Mouse (Mus musculus): Measurements from ENCODE around the gene Ssh2. TPM values are rescaled to one million over a fixed set of nuclear protein-coding genes. Genes with fewer than 3 reads are reported as not detected.

Ssh2 gene
- total RNA-seq, 4 experiments from 2014 or later = 64.4 to 77.0 (median 70.7) TPM

DNA sequence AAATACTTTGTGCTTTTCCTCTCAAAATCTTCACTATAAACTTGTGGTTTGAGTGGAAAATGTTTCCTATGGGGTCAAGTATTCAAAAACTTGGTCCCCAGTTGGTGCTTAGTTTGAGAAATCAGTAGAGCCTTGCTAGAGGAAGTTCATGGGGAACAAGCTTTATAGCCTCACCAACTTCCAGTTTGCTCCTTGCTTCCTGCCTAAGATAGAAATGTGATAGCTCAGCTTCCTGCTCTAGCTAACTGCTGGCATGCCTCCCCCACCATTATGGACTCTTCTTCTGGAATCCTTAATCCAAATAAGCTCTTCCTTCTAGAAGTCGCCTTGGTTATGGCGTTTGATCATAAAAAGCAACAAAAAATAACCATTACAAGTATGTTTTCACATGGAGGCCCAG lies 190.2 kb downstream of the Ssh2 start:
- DNase-seq (ENCODE audit: low spot score) = no peak

DNA sequence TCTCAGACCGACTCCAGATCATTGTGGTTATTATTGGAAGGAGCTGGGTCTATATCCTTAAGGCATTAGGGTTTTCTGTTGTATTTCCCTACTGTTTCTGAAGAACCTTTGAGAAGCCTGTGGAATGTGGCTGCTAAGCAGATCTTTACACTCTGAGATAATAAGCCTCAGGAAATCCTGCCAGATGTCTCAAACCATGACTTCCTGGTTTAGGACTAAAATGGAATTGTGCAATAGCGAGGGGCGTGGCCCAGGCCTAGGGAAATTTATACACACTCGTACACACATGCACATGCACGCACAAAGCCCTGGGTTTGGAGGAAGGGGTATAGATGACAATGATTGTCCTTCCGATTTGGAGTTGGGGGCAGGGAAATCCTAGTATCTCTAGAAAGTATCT lies 193.8 kb downstream of the Ssh2 start:
- DNase-seq (ENCODE audit: low spot score) = peak; percentile 87

DNA sequence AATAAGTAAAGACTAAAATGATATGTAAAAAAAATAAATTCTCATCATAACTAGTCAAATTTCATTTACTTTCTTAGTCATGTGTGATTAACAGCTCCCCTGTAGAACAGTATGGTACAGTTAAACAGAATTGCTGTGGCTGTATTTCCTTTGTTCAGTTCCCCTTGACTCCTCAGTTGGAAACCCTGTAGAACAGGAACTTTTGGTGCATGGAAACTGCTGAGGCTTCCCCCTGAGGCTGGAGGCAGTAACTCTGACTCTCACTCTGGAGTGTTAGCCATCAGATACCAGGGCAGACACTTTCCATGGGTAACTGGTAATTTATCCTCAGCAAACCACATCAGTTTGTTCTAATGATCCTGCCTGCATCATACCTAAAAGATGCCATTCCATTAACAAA lies 195.2 kb downstream of the Ssh2 start:
- no peak for DNase-seq (ENCODE audit: low spot score)

DNA sequence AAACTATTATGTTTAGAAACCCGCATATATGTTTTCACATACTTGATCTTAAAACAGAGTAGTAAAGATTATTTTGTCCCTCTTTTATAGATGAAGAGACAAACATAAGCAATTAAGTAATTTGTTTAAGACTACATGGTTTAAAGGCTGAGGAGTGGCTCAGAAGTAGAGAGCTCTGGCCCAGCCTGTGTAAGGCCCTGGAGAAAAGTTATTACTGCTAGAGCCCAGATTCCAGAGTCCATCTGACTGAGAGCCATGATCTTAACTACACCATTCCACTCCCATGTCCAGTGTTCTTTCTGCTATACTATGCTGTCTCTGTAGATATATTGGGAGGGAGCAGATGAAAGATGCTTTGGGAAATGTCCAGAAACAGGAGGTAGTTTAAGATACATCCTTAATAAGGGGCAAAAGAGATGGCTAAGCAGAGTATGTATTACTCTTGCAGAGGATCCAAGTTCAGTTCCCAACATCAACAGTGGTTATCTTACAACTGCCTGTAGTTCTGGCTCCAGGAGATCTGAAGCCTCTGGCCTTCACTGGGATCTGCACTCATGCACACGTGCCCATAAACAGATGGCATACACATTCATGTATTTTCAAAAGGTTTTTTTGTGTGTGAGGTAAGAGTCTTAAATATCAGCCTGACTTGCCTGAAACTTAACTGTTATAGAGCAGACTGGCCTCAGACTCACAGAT lies 198.2 kb downstream of the Ssh2 start:
- no peak for DNase-seq (ENCODE audit: low spot score)

DNA sequence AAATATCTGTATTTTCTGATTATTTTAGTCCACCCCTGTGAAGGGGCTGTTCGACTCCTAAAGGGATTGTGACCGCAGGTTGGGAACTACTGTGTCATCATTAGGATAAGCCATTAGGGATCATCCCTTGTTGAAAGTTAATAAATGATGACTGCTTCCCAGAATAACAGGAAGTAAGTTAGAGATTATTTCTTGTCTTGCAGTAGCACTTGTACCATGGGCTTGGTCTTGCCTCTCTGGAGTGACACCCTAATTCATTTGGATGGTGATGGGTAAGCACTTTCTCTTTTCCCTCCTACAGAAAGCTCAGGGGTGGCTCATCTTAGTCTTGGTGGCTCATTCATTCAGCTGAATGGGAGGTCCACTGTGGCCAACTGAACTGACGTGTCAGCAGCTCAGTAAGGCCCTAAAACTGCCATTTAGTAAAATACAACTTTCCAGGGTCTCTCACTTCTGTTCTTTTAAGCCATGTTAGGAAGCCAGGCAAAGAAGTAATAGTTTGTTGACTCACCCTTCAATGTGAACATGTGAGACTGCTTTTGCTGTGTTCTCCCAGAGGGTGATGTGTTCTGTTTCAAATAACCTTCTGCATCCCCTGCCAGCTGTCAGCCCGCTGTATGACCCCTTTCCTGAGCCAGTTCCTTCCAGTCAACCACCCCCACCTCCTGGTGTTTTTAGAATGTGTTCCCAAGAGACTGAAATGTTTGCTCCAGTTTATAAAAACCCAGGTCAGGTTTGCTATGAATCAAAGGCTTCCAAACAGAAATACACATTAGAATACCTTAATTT lies 200.3 kb downstream of the Ssh2 start:
- peak; percentile 73 for DNase-seq (ENCODE audit: low spot score)

DNA sequence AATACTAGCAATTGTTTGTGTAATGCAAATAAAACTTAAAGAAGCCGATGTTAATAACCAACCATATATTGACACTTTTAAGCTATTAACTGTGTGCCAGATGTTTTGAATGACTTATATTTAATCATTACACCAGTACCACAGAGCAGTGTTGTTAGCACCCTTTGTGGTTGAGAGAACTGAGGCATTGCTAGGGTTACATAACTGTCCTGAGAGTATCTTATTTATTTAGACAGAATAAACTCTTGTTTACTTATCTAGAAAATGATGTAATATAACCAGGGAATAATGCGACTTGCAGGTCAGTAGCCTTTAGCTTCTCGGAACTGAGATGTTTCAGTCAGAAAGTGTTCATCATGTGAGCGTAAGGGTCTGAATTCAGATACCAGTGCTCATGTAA lies 201.9 kb downstream of the Ssh2 start:
- DNase-seq (ENCODE audit: low spot score) = no peak

DNA sequence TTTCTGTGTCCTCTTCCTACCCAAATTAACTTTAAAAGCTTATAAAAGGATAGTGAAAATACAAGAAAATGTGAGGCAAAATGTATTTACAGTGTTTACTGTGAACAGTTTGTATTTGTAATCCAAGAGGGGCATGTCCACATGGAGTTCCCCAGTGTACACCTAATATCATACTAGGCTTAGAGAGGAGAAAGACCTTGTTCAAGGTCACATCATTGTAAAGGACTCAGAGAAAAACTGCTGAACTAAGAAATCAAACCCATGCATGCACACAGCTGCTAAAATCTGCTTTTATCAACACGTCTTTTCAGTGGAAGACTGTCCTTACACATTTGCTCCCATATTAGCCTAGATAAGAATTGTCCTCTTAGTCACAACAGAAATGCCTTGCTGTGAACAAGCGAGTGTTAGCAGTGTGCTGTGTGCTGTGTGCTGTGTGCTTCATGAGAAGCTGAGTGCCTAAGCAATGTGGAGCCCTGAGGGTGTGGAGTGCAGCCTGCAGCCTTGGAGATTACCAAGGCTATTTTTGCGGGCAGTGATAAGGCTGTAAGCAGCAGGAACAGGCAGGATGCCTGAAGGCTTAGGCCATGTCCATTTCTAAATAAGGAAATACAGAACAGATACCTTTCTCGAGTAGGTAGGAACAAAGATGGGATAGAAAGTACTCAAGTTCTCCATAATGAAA lies 207.2 kb downstream of the Ssh2 start:
- DNase-seq (ENCODE audit: low spot score) = no peak

DNA sequence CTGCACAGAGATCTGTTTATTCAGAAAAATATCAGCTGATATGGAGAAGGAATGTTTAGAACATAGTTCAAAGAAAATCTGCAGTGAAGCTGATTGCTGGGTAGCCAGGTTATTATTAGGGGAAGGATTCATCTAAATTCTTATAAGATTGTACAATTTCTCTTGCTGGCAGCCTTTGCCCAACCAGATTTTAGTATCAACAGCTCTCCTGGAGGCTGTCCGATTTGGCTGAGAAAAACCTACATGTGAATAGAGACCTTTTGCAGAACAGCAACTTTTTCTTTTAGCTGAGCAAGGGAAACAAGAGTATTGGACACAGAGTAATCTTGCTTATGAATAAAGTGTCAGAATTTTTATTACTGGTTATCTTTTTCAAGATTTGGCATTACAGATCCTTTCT lies 212.4 kb downstream of the Ssh2 start:
- no peak for DNase-seq (ENCODE audit: low spot score)

DNA sequence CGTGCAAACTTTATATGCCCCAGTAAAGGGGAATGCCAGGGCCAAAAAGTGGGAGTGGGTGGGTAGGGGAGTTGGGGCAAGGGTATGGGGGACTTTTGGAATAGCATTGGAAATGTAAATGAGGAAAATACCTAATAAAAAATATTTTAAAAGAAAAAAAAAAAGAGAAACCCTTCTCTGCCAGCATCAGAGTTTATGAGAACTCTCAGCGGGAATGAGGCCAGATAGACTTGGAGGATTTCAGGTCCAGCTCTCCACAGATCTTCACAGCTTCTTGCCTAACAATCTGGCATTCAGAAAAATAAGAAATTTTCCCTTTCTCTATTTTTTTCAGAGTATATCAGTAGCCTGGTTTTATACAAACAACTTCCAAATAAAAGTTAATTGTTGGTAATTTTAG lies 220.9 kb downstream of the Ssh2 start:
- no peak for DNase-seq (ENCODE audit: low spot score)

DNA sequence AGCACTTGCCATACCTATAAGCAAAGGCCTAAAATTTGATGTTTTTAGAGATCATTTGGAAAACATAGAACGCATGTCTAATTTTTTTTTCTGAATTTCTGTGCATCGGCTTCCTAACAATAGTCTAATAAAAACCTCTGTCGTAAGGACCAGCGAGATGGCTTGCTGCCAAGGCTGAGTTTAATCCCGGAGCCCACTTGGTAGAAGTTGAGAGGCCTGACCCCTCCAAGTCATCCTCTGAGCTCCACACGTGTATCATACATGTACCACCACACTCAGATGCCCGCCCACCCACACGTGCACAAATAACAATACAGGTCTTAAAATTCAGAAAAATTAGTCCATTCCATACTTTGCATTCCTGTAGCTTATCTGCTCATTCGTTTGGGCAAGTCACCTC lies 224.0 kb downstream of the Ssh2 start:
- no peak for DNase-seq (ENCODE audit: low spot score)

DNA sequence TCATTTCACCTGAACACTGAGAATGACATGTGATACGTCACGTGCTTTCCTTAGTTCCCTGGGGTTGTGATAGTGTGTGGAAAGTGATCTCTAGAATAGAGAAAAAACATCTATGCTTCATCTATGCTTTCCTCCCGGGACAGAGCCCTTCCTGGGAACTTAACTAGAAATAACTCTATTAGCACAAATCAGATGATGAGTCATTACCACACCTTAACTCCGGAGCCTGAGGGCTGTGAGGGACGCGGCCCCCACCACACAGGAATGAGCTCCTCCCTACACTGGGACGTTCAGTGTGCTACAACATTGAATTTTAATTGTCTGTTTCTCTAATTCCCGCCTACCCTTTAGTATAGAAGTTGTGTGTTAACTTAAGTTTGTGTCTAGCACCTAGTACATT lies 224.9 kb downstream of the Ssh2 start:
- no peak for DNase-seq (ENCODE audit: low spot score)

DNA sequence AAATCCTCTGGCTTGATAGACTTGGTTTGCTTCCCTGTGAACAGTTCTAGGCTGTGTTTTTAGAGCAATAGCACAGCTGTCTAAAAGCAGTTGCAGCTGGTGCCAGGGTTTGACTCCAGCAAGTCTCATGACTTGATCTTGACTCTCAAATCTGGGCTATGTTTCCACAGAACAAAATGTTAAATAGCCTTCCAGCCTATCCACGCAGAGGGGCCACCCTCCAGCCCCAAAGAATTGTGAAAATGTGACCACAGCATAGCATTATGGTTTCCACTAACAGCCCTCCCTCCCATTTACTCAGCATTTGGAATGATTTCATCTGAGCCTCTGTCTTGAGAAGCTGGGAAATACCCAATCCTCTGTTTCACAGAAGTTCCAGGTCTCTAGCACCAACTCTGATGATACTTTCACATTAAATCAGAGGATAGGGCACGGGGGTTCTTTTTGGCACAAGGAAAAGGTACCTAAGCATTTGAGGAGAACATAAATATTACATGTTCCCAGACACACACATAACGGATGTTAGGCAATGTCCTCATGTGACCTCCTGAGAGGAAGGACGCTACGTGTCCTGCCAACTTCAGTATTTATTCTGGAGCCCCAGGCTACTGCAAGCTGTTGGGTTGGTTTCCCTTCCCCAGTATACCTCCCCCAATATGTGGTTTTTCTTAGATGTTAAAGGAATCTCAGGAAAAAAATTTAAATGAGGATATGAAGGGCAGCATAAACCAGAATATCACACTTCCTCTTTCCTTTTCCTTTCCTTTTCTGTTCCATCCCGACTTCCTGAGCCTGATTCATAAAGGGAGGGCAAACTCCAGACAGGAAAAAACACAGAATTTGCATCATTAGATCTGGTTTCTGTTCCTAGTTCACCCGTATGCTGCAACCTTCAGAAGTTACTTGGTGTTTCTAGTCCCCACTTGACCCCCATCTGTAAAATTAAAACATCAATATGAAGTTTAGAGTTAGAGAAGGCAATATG lies 226.4 kb downstream of the Ssh2 start:
- peak; percentile 91 for DNase-seq (ENCODE audit: low spot score)

DNA sequence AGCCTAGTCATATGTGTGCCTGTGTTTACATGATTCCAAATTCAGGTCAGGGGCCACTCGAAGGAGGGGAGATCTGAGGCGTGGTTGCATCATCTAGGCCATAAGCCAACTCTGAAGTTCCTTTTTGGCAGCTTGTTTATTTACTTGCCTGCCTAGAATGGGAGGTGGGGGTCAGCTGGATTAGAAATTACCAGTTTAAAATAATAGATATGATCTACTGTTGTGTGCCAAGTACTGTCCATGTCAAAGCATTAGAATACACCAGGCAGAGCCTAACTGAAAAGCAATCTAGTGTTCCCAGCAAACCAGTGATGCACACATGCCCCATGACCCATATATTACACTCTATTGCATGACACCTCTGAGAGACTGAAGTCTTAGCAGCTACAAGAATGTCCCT lies 228.9 kb downstream of the Ssh2 start:
- peak; percentile 90 for DNase-seq (ENCODE audit: low spot score)

DNA sequence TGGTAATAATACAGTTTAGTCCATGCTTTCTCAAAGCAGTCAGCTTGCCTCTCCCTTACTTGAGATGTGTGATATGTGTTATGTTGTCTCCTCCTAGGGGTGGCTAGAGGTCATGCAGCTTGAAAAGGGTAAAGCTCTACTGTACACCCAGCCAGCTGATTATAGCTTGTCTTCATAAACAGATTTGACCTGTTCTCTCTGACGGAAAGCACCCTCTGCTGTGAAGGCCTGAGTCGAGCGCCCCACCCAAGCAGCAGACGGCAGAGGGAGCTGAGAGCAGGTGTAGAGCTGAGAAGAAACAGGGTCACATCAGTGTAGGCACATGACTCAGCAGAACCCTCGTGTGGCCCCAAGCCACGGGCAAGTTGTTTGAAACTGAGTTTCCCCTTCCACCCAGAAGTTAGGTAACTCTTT lies 230.5 kb downstream of the Ssh2 start:
- peak; percentile 87 for DNase-seq (ENCODE audit: low spot score)

DNA sequence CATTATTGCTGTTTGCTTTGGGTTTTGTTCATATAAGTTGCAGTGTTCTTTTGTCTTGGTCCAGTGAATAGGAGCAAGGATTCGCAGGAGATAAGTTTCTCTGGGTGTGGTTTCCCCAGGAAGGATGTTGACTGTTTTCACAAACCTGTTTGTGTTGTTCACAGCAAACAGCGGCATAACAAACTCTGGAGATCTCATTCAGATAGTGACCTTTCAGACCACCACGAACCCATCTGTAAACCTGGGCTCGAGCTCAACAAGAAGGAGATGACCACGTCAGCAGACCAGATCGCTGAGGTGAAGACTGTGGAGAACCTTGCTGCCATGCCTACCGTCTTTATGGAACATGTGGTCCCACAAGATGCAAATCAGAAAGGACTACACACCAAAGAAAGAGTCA lies 233.1 kb downstream of the Ssh2 start:
- DNase-seq (ENCODE audit: low spot score) = no peak

DNA sequence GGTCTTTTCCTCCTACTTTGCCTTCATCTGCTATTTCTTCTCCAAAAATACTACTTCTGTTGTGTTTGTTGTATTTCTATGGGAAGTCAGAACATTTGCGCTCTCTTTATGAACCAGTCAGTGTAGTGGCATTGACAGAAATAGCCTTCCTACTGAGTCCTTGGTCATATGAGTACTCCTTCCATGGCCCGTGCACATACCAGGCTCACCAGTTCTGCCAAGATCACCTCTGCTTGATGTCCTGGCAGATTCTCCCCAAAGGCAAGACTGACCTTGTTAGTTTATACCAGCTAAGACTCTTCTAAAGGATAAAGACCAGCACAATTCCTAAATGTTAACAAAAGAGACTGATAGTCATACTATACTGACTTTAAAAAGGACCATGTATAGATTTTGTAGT lies 235.6 kb downstream of the Ssh2 start:
- no peak for DNase-seq (ENCODE audit: low spot score)

DNA sequence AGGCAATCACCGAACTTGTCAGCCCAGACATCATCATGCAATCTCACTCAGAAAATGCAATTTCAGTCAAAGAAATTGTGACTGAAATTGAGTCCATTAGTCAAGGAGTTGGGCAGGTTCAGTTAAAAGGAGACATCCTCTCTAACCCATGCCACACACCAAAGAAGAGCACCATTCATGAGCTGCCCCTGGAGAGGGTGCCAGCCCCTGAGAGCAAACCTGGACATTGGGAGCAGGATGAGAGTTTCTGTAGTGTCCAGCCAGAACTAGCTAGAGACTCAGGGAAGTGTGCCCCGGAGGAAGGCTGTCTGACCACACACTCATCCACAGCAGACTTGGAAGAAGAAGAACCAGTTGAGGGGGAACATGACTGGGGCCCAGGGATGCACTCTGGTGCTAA lies 237.3 kb downstream of the Ssh2 start:
- DNase-seq (ENCODE audit: low spot score) = no peak

DNA sequence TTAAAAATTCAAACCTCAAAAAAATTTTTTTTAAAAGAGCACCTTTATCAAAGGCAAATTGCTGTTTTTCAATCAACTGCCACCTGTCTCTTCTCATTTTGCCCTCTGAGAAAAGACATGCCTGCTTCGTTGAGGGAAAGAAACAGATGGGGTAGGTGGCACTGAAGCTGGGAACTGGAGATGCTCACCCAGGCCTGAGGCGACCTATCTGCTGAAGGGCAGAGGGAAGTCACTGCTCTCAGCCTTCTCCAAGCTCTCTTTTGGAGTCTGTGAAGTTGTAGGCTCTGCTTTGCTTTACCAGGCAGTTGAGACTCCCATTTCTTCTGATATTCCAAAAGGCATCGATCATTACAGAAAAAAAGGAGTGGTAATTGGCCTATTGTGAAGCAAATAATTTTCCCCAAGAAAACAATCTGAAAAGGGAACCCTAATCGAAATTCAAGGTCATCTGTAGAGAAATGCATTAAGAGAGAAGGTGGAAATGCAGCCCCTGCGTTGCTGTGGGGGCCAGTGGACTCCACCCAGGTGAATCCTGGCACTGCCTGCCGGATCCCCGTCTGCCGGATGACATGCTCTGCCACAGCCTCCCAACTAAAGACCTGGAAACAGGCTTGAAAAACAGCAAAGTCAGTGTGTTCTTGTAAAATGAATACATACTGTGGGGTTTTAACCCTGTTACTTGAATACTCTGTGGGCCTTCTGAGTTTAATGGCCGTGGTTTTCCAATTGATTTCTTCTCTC lies 239.9 kb downstream of the Ssh2 start:
- no peak for DNase-seq (ENCODE audit: low spot score)

DNA sequence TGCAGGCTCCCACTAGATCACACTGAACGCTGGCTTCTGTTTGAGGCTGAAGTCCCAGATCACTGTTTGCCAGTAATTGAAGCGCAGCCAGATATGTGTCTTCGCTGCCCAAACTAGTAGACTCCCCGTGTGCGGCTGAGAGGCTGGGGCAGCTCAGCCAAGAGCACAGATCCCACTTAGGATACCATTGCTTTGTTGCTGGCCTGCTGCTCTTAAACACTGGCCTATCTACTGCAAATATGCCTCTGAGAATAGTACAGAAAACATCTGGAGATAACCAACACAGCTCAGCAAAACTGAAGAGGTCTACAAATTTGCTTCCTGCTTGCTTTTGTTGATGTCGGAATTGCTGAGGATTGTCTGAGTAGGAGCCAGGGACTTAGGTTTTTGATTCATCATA lies 240.8 kb downstream of the Ssh2 start:
- DNase-seq (ENCODE audit: low spot score) = no peak

DNA sequence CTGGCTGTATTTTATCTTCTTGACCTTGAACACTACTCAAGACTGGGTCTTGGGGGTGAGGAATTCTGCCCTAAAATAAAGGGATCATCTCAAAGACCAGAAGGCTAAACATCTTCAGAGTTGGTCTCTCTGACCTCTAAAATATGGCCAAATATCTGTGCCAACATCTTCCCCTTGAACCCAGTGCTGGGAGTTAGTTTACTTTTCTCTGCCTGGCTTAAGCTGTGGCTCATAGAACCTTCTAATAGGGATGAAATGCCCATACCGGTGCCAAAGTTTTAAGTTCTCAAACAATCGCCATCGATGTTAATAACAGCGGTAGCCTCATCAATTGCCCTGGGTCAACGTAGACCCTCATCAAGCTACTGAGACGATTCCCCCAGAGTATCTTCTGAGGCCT lies 245.8 kb downstream of the Ssh2 start:
- DNase-seq (ENCODE audit: low spot score) = no peak

Data from heart, adult 8-10 months (tissue).